Mouse (Mus musculus) retina, embryonic 14.5 days (tissue): ENCODE data around the gene Fbxl21.
A peak's percentile ranks its signal among the peaks of the same experiment; 100 is the strongest.

ENCODE experiments used
- DNase-seq: peaks from one replicate; pipeline ENCODE4 v3.0.0-alpha.2; 2015; ENCODE audit warnings: low spot score

Gene Fbxl21

DNA sequence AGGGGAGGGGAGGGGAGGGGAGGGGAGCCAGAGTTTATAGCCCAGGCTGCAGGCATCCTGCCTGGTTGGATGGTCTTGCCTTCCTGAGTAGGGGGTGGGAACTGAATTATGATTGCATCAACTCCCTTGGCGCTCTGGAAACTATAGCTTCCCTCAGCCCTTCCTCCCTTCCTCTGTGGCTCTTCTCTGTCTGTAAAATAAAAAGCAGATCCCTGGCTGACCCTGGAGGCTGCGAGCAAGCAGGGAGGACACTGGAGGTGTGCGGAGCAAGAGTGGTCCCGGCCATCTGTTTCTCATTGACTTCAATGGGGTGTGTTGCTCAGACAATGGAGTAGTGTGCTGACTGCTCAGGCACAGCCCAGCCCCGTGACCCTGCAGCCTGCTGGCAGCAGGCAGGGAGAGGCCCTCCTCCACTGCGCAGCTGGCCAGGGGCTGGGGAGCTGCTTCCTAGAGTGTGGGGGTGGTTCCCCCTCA lies 59.7 kb downstream of the Fbxl21 start:
- DNase-seq = peak; percentile 83

DNA sequence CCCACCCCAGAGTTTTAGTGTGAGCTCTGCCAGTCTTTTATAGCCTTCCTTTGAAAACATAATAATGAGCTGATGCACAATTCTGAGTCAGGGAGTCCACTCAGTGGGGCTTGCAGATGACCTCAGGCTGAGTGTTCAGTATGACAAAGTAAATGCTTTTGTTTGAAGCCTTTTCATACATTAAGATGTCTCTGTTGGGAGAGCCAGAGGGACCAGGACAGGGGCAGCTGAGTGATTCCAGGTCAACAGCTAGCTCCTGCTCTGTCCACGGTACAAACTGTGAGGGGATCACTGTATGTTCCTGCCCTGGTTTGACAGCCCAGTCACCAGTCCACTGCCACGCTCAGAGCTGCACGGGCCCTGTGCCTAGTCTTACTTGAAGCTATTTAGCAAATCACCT lies 60.4 kb downstream of the Fbxl21 start:
- peak; percentile 49 for DNase-seq

DNA sequence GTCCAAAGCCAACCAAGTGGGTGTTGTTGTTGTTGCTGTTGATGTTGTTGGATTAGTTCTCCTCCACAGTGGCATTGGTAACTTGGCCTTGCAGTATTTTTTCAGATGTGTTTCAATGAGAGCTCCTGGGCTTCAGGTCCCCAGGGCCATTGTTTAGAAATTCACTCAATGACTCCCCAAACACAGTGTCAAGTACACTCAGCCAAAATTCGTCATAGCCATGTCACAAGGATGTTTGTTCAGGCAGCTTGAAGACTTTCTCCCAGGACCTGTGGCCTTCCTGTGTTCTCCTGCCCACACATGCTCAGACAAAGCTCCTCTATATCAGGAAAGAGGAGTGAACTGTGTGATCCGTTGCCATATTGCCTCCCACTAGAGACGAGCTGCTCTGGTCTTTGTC lies 63.8 kb downstream of the Fbxl21 start:
- DNase-seq = no peak
